Mouse (Mus musculus) heart, postnatal 0 days (tissue): Measurements from ENCODE around the gene Dnmt1.

ENCODE experiments used
- CTCF ChIP-seq: IDR thresholded peaks from 2 replicates; pipeline ENCODE4 v1.5.1; 2016; ENCODE audit warnings: antibody characterized with exemption, control low read depth, low read depth
- EP300 ChIP-seq: IDR thresholded peaks from 2 replicates; pipeline ENCODE4 v1.6.1; 2016; ENCODE audit warnings: antibody characterized with exemption, low read depth

GRCm38 (mm10) chr9:20869246-20869645 lies 90.4 kb downstream of the Dnmt1 start:
- TF ChIP-seq CTCF (no peak), EP300 (no peak)
